Mouse (Mus musculus) lung, adult 2 months (tissue): ENCODE data around the gene Gm2115.

ENCODE experiments used
- CTCF ChIP-seq: fragments of 200-500 bp; IDR thresholded peaks from 2 replicates; pipeline ENCODE4 v1.5.1; 2011; ENCODE audit warnings: mild to moderate bottlenecking, low read length, control low read depth; ENCODE audit not compliant: insufficient read depth
- POLR2A ChIP-seq: fragments of 200-500 bp; IDR thresholded peaks from 2 replicates; pipeline ENCODE4 v1.6.1; 2011; ENCODE audit warnings: low read depth, mild to moderate bottlenecking, control low read depth, low read length, borderline replicate concordance; ENCODE audit errors: extremely low read depth

GRCm38 (mm10) chr7:84577034-84577433, 48.3 kb downstream of the Gm2115 start:
- TF ChIP-seq CTCF (no peak), POLR2A (no peak)
